Mouse (Mus musculus) cerebellum, postnatal 25 days (tissue): Measurements from ENCODE around the gene 4931429L15Rik.

Source experiments
- DNase-seq, 2 experiments: peaks; one replicate each; pipeline ENCODE4 v3.0.0; 2021; ENCODE audit warnings: mixed read lengths in 2 of 2

The 4931429L15Rik gene

GRCm38 (mm10) chr9:46256658-46257385, 63.0 kb downstream of the 4931429L15Rik start:
- no peak for DNase-seq

DNA sequence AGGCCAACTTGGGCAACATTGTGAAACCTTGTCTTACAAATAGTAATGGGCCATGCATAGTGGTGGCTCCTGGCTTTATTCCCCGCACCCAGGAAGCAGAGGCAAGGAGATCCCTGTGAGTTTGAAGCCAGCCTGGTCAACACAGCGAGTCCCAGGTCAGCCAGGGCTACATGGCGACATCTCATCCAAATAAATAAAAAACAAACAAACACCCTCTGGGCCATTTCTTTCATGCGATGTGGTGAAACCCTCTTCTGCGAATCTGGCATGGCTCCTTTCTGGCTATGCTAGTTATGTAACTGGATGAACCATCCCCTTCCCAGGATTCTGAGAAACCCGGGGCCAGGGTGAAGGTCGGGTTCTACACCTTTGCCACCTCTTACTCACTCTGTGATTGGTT, 63.6 kb downstream of the 4931429L15Rik start:
- no peak for DNase-seq
